Mouse (Mus musculus): ENCODE results near the gene Adamts17. TPM values are rescaled to one million over a fixed set of nuclear protein-coding genes. Genes with fewer than 3 reads are reported as not detected.

Gene Adamts17
- polyA plus RNA-seq, 1 experiment from 2014 or later, result 1.8 TPM

DNA sequence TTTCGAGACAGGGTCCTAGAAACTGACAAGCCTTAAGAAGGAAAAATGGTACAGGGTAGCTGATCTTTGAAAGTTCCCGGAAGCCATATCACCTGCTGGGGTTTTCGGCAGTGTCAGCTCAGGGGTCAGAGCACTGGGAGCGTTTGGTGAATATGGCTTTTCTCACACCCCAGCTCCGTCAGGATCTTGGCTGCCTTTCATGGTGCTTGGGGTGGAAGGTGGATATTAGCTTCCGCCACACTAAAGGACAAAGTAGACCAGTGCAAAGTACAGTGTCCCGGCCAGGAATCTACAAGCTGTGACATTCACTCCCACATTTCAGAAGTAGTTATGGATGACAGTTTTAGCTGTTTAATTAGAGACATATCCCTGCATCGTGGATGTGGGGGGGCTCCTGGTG is 200.3 kb downstream of the Adamts17 start:
- Histone ChIP-seq H3K9ac (ENCODE audit: low read length) (no peak overlapping the region), H3K9me3 (ENCODE audit: control insufficient read depth, low read length) (no peaks in the 10 kb centered on the region), H3K36me3 (ENCODE audit: control insufficient read depth, insufficient read depth, low read length) (no peaks in the 10 kb centered on the region), H3K4me1 (ENCODE audit: control insufficient read depth, insufficient read depth, low read length) (no peaks in the 10 kb centered on the region), H3K27ac (ENCODE audit: low read depth, low read length) (no peak overlapping the region), H3K4me2 (ENCODE audit: low read depth) (no peak overlapping the region), H3K27me3 (ENCODE audit: control insufficient read depth, insufficient read depth, low read length) (no peaks in the 10 kb centered on the region), H3K4me3 (ENCODE audit: low read depth, low read length) (no peak overlapping the region)
- ATAC-seq (ENCODE audit: insufficient read depth, low FRiP score, low TSS enrichment) (no peak), DNase-seq (ENCODE audit: low spot score) (no peak)
- 54% methylated on average over 8 of the region's 8 CpGs for WGBS

DNA sequence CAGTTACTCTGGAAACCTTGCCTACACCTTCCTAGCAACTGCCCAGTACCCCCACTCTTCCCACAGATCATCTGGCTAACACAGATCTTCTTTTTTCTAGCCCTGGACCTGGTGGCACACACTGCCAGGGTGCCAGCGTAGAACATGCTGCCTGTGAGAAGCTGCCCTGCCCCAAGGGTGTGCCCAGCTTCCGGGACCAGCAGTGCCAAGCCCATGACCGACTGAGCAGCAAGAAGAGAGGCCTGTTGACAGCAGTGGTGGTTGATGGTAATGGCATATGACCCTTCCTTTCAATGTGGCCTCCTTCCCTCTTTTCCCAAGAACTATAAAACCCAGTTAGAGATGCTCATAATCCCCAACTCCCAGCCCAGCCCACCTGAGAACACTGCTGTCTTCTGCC is 202.2 kb downstream of the Adamts17 start:
- Histone ChIP-seq H3K9me3 (ENCODE audit: control insufficient read depth, low read length) (no peaks in the 10 kb centered on the region), H3K9ac (ENCODE audit: low read length) (no peak overlapping the region), H3K36me3 (ENCODE audit: control insufficient read depth, insufficient read depth, low read length) (no peaks in the 10 kb centered on the region), H3K27ac (ENCODE audit: low read depth, low read length) (no peak overlapping the region), H3K4me2 (ENCODE audit: low read depth) (no peak overlapping the region), H3K4me3 (ENCODE audit: low read depth, low read length) (no peak overlapping the region), H3K4me1 (ENCODE audit: control insufficient read depth, insufficient read depth, low read length) (no peaks in the 10 kb centered on the region), H3K27me3 (ENCODE audit: control insufficient read depth, insufficient read depth, low read length) (no peaks in the 10 kb centered on the region)
- no peak for DNase-seq (ENCODE audit: low spot score)
- 88% methylated on average over 3 of the region's 3 CpGs for WGBS
- no peak for ATAC-seq (ENCODE audit: insufficient read depth, low FRiP score, low TSS enrichment)

DNA sequence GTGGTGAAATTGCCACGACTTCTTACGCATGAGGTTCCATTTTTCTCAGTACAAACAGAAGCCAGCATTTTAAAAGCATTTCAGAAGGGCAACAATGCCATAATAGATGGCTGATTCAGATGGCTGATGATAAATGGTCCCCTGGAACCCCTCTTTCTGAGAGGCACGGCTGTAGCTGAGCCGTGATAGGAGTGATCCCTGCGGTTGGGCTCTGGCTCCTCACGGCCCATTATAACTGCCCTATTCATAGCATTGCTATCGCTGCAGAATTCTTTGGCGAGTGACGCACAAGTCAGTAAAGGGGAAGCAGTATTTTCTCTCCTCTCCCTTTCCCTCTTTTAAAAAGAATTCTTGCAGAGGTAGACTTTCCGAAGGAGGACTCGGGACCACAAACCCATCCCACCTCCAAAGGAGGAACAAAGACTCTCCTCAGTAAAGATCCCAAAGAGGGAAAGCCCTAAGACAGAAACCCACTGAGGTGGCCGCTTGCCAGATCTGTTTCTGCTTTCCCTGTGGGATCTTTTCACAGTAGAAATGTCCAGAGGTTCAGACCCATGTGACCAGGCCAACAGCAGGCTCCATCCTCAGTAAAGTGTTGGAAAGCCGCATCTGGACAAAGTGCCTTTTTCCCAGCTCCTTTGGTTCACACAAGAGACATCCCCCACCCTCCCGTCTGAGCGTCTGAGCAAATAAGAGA is 204.7 kb downstream of the Adamts17 start:
- Histone ChIP-seq H3K4me1 (ENCODE audit: control insufficient read depth, insufficient read depth, low read length) (no peaks in the 10 kb centered on the region), H3K4me2 (ENCODE audit: low read depth) (no peak overlapping the region), H3K27me3 (ENCODE audit: control insufficient read depth, insufficient read depth, low read length) (no peaks in the 10 kb centered on the region), H3K27ac (ENCODE audit: low read depth, low read length) (no peak overlapping the region), H3K4me3 (ENCODE audit: low read depth, low read length) (no peak overlapping the region), H3K36me3 (ENCODE audit: control insufficient read depth, insufficient read depth, low read length) (no peaks in the 10 kb centered on the region), H3K9me3 (ENCODE audit: control insufficient read depth, low read length) (no peaks in the 10 kb centered on the region), H3K9ac (ENCODE audit: low read length) (no peak overlapping the region)
- no peak for ATAC-seq (ENCODE audit: insufficient read depth, low FRiP score, low TSS enrichment)
- DNase-seq (ENCODE audit: low spot score), result no peak
- 83% methylated on average over 15 of the region's 15 CpGs for WGBS

DNA sequence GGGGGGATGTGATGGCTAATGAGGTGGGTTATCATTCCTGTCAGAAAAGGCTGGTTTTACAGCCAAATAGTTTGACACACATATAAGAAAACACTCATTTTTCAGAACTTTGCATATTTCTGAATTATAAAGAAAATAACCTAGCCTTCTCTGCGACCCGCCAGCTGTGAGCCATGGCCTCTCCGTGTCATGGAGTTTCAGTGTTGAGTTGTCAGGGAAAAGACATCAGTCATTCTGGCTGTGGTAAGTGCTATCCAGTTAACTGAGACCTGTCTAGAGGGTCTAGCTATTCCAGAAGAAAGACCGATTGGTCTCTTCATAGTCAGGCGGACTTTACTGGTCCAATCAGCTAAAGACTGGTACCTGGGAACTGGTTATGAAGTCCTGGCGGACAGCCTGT is 205.7 kb downstream of the Adamts17 start:
- Histone ChIP-seq H3K9ac (ENCODE audit: low read length) (no peak overlapping the region), H3K9me3 (ENCODE audit: control insufficient read depth, low read length) (no peaks in the 10 kb centered on the region), H3K4me1 (ENCODE audit: control insufficient read depth, insufficient read depth, low read length) (no peaks in the 10 kb centered on the region), H3K36me3 (ENCODE audit: control insufficient read depth, insufficient read depth, low read length) (no peaks in the 10 kb centered on the region), H3K4me2 (ENCODE audit: low read depth) (no peak overlapping the region), H3K4me3 (ENCODE audit: low read depth, low read length) (no peak overlapping the region), H3K27ac (ENCODE audit: low read depth, low read length) (no peak overlapping the region), H3K27me3 (ENCODE audit: control insufficient read depth, insufficient read depth, low read length) (no peaks in the 10 kb centered on the region)
- DNase-seq (ENCODE audit: low spot score) (no peak), ATAC-seq (ENCODE audit: insufficient read depth, low FRiP score, low TSS enrichment) (no peak)
- WGBS, result 90% methylated on average over 6 of the region's 6 CpGs

DNA sequence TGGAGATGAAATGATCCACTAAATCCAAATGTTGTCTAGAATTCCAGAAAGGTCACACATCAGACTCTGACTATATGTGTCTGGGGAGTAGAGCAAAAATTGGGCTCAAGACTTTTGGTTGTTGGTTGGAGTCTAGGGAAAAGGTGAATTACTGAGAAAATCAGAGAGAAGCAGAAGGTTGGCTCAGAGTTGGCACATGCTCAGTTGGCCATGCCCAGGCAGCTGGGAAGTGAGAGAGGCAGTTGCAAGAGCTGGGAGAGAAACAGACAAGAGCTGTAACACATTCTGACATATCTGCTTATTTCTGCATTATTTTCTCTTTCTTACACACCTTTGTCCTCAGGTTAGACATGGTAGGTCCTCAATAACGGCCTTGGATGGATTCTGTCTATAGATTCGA is 209.7 kb downstream of the Adamts17 start:
- ATAC-seq (ENCODE audit: insufficient read depth, low FRiP score, low TSS enrichment), result no peak
- no peak for DNase-seq (ENCODE audit: low spot score)
- no peaks in the 10 kb centered on the region for H3K27me3 ChIP-seq (ENCODE audit: control insufficient read depth, insufficient read depth, low read length)
- H3K9ac ChIP-seq (ENCODE audit: low read length), result no peak overlapping the region
- H3K4me2 ChIP-seq (ENCODE audit: low read depth), result no peak overlapping the region
- no peaks in the 10 kb centered on the region for H3K9me3 ChIP-seq (ENCODE audit: control insufficient read depth, low read length)
- 91% methylated on average over 2 of the region's 2 CpGs for WGBS
- H3K4me1 ChIP-seq (ENCODE audit: control insufficient read depth, insufficient read depth, low read length), result no peaks in the 10 kb centered on the region
- no peak overlapping the region for H3K4me3 ChIP-seq (ENCODE audit: low read depth, low read length)
- H3K36me3 ChIP-seq (ENCODE audit: control insufficient read depth, insufficient read depth, low read length), result no peaks in the 10 kb centered on the region
- no peak overlapping the region for H3K27ac ChIP-seq (ENCODE audit: low read depth, low read length)

DNA sequence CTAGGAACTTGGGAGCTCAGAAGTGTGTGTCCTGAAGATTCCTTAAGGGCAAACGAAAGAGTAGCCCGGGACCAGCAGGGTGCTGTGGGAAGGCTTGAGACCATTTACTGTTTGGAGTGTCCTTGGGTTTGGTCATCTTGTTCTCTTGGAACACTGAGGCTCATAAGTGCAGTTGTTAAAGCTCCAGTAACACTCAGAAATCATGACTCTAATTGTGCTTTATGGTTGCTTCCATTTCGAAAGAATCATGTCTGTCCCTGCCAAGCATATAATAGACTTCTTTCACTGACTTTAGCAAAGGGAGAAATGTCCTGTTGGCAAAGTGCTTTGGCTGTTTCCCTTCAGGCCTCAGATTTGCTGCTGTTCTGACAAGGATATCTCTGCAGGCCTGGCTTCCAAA is 210.9 kb downstream of the Adamts17 start:
- Histone ChIP-seq H3K4me1 (ENCODE audit: control insufficient read depth, insufficient read depth, low read length) (no peaks in the 10 kb centered on the region), H3K9me3 (ENCODE audit: control insufficient read depth, low read length) (no peaks in the 10 kb centered on the region), H3K27me3 (ENCODE audit: control insufficient read depth, insufficient read depth, low read length) (no peaks in the 10 kb centered on the region), H3K9ac (ENCODE audit: low read length) (no peak overlapping the region), H3K36me3 (ENCODE audit: control insufficient read depth, insufficient read depth, low read length) (no peaks in the 10 kb centered on the region), H3K4me3 (ENCODE audit: low read depth, low read length) (no peak overlapping the region), H3K27ac (ENCODE audit: low read depth, low read length) (no peak overlapping the region), H3K4me2 (ENCODE audit: low read depth) (no peak overlapping the region)
- WGBS, result 89% methylated on average over 3 of the region's 3 CpGs
- no peak for ATAC-seq (ENCODE audit: insufficient read depth, low FRiP score, low TSS enrichment)
- no peak for DNase-seq (ENCODE audit: low spot score)

DNA sequence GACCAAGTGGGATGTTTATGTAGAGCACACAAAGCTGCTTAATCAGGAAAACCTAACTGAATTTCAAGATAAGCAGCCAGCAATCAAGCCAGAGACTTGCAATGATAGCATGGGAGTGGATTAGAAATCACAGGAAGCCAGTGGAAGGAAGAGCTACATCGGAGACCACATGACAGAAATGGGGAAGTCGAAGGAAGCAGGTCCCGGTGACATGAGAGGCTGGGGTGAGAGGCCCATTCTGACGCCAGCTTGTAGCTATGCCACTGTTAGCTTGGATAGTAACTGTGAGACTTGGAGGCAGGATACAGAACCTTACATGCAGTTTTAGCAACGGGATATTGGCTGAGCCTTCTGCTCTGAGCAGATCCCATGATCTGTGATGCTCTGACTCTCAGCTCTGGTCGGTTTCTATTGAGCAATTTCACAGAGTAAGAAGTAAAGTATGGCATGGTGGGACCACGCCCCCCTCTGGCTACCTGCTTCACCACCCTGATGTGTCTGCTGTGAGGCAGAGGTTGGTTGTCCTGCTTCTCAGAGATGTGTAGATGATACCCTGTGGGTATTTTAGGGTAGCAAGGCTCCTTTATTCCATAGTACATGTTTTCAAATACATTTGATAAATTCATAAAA is 211.7 kb downstream of the Adamts17 start:
- no peaks in the 10 kb centered on the region for H3K36me3 ChIP-seq (ENCODE audit: control insufficient read depth, insufficient read depth, low read length)
- no peak overlapping the region for H3K9ac ChIP-seq (ENCODE audit: low read length)
- H3K9me3 ChIP-seq (ENCODE audit: control insufficient read depth, low read length), result no peaks in the 10 kb centered on the region
- no peaks in the 10 kb centered on the region for H3K4me1 ChIP-seq (ENCODE audit: control insufficient read depth, insufficient read depth, low read length)
- no peak overlapping the region for H3K4me2 ChIP-seq (ENCODE audit: low read depth)
- H3K27me3 ChIP-seq (ENCODE audit: control insufficient read depth, insufficient read depth, low read length), result no peaks in the 10 kb centered on the region
- DNase-seq (ENCODE audit: low spot score) (no peak), ATAC-seq (ENCODE audit: insufficient read depth, low FRiP score, low TSS enrichment) (no peak)
- H3K4me3 ChIP-seq (ENCODE audit: low read depth, low read length), result no peak overlapping the region
- 85% methylated on average over 7 of the region's 7 CpGs for WGBS
- no peak overlapping the region for H3K27ac ChIP-seq (ENCODE audit: low read depth, low read length)

DNA sequence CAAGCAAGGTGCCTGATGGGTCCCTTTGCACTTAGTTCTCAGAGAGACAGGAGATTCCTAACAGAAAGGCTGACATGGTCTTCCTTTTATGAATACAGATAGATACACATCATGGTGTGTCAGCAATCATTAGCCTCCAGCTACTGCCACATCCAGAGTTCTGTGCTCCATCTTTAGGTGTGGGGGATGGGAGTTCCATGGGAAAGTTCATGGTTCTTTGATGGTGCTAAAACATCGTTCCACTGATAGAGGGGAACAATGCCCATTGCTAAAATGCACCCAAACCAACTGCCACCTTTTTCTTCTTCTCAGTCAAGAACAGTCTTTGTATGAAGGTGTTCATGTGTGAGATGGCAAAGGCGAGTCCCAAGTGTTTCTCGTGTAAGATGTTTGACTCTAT is 215.3 kb downstream of the Adamts17 start:
- WGBS, result 94% methylated on average over 3 of the region's 3 CpGs

DNA sequence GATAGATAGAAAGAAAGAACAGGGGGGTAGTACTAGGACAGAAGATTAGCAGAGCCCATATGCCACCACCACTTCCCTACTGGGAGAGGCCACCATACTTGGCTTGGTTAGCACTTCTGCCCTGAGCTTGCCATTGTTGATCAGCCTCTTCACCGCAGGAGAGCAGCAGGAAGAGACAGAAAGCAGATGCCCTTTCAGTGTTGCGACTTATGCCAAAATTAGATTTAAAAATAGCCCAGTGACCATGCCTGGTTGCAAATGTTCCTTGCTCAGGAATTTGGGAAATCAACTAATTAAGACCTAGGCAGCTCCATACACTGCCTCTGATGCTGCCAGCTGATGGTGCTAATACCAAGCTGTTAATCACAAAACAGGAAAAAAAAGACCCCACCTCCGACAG is 216.0 kb downstream of the Adamts17 start:
- ATAC-seq (ENCODE audit: insufficient read depth, low FRiP score, low TSS enrichment) (no peak), DNase-seq (ENCODE audit: low spot score) (no peak)
- H3K9ac ChIP-seq (ENCODE audit: low read length), result no peak overlapping the region
- no peaks in the 10 kb centered on the region for H3K9me3 ChIP-seq (ENCODE audit: control insufficient read depth, low read length)
- no peaks in the 10 kb centered on the region for H3K27me3 ChIP-seq (ENCODE audit: control insufficient read depth, insufficient read depth, low read length)
- H3K4me3 ChIP-seq (ENCODE audit: low read depth, low read length), result no peak overlapping the region
- H3K4me1 ChIP-seq (ENCODE audit: control insufficient read depth, insufficient read depth, low read length), result no peaks in the 10 kb centered on the region
- no peak overlapping the region for H3K4me2 ChIP-seq (ENCODE audit: low read depth)
- WGBS, result 77% methylated on average over 3 of the region's 3 CpGs
- H3K36me3 ChIP-seq (ENCODE audit: control insufficient read depth, insufficient read depth, low read length), result no peaks in the 10 kb centered on the region
- H3K27ac ChIP-seq (ENCODE audit: low read depth, low read length), result no peak overlapping the region

More for the DNA sequence above, 215.3 kb downstream of the Adamts17 start:
- ATAC-seq (ENCODE audit: insufficient read depth, low FRiP score, low TSS enrichment) (no peak), DNase-seq (ENCODE audit: low spot score) (no peak)
- no peak overlapping the region for H3K9ac ChIP-seq (ENCODE audit: low read length)
- no peak overlapping the region for H3K4me2 ChIP-seq (ENCODE audit: low read depth)
- no peaks in the 10 kb centered on the region for H3K36me3 ChIP-seq (ENCODE audit: control insufficient read depth, insufficient read depth, low read length)
- H3K4me1 ChIP-seq (ENCODE audit: control insufficient read depth, insufficient read depth, low read length), result no peaks in the 10 kb centered on the region
- H3K27ac ChIP-seq (ENCODE audit: low read depth, low read length), result no peak overlapping the region
- no peaks in the 10 kb centered on the region for H3K9me3 ChIP-seq (ENCODE audit: control insufficient read depth, low read length)
- no peaks in the 10 kb centered on the region for H3K27me3 ChIP-seq (ENCODE audit: control insufficient read depth, insufficient read depth, low read length)
- no peak overlapping the region for H3K4me3 ChIP-seq (ENCODE audit: low read depth, low read length)

Measured in neural tube, embryonic 11.5 days (tissue).